Mouse (Mus musculus): ENCODE data around the gene Mrpl49.

Mrpl49 gene

DNA sequence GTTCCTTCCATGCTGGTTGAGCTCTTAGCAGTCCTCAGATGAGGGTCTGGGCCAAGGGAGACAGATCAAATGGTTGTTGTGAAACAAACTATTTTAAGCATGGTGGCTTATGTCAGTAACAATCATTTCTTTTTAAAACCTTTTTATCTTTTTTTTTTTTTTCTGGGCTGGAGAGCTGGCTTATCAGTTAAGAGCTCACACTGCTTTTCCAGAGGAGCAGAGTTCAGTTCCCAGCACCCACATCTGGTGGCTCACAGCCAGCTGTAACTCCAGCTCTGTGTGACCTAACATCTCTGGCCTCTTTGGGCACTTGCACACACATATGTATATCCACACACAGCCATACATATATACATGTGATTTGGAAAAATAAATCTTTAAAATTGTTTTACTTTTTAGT is 19.9 kb downstream of the Mrpl49 start:
- DNase-seq (ENCODE audit: low spot score in 2 of 2), result no peak

DNA sequence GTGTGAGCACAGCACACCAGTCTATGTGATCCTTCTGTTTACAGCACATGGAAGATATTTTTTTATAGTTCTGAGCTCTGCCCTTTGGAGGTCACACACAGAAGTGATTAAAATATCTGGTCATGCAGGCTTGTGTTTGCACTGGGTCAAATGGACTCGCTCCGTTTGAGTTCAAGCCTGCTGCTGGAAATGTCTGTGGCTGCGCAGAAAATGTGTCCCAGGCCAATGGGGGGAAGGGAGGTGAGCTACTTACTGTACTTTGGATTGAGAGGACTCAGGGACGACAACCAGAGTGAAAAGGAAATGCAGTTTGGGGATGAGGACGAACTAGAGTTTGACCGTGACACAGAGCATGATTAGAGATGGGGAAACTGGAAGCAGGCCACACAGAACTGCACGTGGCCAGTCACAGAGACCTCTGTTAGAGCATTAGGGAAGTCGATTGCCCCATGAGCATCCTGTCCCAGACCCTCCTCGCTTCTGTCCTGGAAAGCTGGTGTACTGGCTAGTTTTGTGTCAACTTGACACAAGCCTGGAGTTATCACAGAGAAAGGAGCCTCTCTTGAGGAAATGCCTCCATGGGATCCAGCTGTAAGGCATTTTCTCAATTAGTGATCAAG is 21.5 kb downstream of the Mrpl49 start:
- DNase-seq (ENCODE audit: low spot score in 2 of 2), result no peak

DNA sequence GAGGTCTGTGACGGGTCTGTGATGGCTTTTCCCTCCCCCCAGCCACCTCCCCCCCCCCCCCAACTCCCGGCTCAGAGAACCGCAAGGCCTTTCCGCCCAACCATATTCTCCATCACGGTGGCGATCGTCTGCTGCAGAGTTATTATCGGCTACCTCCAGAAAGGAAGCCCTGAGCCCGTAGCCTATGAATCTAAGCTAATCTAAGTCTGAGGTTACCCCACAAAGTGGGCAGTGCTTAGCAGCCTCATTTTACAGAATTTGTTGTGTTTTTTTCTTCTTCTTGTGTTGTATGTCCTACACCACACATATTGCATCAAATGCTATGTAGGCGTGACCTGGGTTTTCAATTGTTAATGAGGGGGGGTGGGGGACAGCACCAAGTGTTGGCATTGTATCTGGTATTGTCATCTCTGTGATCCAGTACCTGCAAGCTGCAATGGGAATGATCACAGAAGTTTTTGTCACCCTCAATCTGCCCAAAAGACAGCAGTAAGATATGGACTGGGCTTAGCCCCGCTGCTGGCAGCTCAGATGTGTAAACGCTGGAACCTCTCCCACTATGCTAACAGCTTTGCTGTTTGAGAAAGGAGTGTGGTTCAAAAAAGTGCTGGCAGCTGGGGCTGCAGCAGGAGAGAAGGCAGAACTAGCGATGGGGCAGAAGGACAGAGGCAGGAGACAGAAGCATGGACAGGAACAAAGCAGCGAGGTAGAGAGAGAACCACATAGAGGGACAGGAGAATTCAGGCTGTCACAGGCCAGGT is 26.9 kb downstream of the Mrpl49 start:
- DNase-seq (ENCODE audit: low spot score in 2 of 2), result no peak

DNA sequence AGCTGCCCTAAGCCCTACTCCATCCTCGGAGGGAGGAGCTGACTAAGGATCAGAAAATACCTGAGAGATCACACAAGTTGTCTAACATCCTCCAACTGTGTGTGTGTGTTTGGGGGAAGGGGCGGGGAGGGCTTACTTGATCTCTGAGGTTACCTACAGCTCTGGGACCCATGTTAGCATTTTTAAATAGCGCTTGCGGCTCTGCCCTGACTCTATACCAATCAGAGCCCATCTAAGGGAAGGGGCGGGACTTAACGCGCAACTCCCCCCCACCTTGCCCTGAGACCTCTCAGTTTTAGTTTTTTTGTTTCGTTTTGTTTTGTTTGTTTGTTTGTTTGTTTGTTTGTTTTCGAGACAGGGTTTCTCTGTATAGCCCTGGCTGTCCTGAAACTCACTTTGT is 28.2 kb downstream of the Mrpl49 start:
- DNase-seq (ENCODE audit: low spot score in 2 of 2), result no peak

DNA sequence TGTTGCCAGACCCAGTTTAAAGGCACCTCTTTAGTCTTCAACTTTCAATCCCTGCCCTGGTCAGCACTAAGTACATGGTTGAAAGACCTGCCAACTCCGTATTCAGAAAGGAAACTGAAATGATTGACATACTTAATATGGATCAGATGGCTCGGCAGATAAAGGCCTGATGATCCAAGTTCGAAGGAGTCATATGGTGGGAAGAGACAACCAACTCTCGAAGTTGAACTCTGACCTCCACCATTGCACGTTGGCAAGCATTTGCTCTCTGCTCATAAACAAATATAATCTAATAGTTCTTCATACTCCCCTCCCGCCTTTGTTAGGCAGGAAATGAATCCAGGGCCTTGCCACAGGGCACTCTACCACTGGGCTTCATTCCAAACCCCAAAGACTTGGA is 28.6 kb downstream of the Mrpl49 start:
- no peak for DNase-seq (ENCODE audit: low spot score in 2 of 2)

DNA sequence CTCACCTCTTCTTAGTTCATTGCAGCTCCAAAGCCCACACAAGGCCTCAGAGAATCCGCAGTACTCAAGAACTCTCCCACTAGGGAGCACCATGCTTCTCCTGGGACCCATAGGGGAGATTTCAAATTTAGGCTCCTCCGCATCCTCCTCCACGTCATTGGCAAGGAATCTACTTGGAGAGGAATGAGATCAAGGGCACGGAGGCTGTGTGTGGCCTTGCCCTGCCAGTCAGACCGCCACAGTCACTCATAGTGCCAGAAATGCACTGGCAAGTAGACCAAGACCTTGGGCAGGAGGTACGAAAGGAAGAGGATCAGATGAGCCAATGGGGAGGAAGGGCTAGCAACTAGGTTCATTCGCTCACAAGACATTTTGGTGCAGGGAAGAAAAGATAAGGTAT is 33.7 kb downstream of the Mrpl49 start:
- no peak for DNase-seq (ENCODE audit: low spot score in 2 of 2)

DNA sequence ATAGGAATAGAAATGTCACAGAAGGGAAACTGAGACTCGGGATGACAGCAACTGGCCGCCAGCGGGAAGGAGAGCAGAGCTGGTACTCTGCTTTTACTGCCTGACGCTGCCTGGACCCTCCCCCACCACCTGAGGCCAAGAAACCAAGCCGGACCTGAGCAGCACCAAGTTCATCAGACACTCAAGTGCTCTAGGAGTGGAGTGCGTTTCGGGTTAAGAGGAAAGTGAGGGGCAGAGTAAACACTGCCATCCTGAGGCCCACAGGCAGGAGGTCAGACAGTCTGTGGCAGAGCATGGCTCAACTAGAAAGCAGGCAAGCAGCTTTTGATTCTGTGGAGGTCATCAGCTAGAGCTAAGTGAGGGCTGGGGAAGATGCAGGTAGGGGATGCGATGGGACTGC is 34.5 kb downstream of the Mrpl49 start:
- DNase-seq (ENCODE audit: low spot score in 2 of 2), result no peak

DNA sequence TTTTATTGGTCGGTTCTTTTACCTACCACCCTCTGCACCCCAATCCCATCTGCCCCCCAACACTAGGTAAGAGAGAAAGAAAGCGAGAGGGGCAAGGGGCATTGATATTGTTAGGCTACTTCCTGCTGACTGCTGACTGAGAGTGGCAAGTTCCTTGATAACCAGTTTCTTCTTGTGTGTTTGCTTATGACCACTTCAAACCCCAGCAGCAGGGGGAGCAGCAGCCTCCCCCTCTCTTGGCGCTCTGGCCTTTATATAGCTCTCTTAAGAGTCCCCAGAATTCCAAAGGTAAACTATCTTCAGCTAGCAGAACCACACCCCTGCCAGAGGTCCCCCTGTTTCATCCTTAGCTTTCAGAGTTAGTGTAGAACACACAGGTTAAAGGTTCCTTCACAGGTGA is 37.3 kb downstream of the Mrpl49 start:
- DNase-seq (ENCODE audit: low spot score in 2 of 2), result no peak

DNA sequence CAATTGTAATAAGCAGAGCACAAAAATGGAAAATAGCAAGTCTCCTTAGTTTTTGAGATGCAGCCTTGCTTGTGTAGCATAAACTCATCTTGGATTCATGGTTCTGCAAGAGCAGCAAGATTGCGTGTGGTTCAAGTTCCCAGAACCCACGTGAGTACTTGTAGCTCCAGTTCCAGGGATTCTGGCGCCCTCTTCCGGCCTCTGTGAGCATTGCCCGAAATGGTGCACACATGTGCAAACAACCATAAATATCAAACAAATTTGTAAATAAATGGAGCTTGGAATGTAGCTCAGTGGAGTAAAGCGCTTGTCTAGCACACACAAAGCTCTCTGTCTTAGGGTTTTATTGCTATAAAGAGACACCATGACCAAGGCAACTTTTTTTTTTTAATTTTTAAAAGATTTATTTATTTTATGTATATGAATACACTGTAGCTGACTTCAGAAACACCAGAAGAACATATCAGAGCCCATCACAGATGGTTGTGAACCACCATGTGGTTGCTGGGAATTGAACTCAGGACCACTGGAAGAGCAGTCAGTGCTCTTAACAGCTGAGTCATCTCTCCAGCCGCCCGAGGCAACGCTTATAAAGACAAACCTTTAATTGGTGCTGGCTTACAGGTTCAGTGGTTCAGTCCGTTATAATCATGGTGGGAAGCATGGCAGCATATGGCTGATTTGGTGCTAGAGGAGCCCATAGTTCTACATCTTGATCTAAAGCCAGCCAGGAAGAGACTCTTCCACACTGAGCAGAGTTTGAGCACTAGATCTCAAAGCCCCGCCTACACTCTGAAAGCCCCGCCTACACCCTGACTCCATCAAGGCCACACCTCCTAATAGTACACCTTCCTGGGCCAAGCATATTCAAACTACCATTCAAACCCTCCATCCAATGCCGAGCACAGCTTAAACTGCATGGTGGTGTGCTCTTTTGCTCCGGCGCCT is 39.2 kb downstream of the Mrpl49 start:
- DNase-seq (ENCODE audit: low spot score in 2 of 2), result peak; percentile 75 to 88

DNA sequence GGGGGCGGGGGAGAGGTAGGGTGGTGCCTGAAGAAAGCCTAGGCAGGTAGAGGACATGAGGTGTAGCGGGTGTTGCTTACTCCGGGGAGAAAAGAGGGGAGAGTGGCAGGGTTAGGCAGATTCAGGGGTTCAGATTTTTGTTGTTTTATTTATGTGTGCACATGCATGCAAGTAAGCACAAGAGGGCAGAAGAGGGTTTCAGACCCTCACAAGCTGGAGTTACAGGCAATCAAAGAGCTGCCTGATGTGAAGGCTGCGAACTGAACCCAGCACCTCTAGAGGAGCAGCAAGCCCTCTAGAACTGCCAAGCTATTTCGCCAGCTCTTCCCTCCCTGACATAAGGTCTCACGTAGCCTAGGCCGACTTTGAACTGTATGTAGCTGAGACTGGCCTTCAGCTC is 41.1 kb downstream of the Mrpl49 start:
- no peak for DNase-seq (ENCODE audit: low spot score in 2 of 2)

DNA sequence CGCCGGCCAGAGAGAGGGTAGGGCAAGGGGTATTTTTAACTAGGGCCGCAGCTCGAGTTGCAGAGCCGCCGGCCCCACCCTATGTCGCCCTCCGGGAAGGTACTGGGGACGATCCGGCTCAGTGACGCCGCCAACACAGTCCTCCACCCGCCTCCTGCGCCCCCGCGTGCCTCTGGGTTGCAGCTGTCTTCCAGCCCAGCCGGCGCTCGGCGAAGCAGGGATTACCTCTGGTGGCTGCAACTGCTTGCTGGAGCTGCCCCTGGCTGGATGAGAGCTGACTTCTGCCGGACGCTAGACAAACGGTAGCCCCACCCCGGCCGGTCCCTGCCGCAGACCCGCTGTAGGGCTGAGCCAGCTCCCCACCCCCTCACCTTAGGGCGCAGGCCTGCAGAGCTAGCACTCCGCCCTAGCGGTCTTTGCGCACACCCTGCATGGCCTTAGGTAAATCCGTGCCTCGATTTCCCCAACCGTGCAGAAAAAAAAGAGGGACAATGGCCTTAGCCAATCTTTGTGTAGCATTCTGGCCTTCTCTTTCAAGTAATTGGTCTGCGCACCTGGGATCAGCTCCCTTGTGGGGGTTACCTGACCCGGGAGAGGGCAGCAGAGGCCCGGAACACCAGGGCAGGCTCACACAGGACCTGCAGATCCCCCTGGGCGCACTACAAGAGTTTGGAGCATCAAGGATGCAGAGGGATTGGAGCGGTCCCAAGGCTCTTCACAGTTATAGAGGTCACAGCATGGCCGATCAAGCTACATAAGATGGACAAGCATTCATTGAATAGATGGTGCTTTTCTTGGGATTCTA is 41.9 kb downstream of the Mrpl49 start, which contains the start of gene Capn1:
Capn1 (minus strand) TSS at position 387 of the 805 bp plus-strand sequence.
- DNase-seq (ENCODE audit: low spot score in 2 of 2), result peak; percentile 79 to 83

DNA sequence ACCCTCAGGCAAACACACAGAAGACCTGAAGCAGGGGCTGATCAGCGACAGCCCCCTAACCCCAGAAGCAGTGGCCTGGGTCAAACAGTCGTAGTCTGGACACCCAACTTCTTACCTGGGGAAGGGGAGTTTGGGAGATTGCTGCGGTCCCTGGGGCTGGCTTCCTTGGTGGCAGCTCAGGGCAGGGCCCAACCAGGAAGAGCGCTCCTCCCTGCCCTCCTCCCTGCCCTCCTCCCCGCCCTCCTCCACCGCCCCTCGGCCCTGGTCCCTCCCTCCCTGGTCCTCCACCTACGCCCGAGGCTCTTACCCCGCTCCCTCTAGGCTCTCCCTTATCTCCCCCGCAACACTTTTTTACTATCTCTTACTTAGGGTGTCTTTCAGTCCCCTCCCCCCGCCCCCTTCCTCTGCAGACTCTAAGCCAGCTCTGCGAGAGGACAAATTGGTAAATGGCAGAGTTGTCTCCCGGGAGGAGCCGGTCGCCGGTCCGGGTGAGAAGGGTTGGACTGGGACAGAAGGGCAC is 42.5 kb downstream of the Mrpl49 start:
- DNase-seq (ENCODE audit: low spot score in 2 of 2), result peak; percentile 31 to 56

DNA sequence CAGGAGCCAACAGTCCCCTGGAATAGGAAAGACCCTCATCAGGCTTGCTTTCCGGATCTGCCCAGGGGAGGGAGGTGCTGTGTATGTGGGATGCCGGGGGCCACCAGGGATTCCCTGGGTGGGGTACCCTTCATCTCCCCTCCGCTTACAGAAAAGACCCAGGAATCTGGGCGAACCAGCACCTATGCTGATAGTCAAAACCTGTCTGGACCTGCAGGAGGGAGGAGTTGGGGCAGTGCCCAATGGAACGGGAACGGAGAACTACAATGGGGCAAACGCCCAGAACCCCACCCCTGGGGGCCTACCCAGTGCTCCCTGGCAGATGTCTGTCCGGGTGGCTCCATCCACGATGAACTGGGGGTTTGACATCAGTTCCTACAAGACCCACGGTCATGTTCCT is 43.9 kb downstream of the Mrpl49 start:
- no peak for DNase-seq (ENCODE audit: low spot score in 2 of 2)

DNA sequence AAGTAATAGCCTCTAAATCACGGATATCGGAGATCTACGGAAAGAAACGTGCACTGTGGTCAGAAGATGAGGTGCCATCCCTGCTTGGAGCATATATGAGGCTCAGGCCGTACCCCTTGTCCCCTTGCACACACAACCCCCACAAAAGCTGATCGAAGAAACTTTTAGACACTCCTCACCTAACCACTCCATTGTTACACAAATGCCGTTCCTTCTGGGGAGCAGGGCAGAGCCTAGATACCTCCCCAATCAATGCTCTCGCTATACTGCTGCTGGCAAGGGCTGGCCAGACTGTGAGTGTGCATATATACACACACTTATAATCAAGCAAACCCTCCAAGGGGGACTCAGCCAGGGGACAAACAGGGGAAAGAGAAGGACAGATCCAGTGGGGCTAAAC is 48.4 kb downstream of the Mrpl49 start:
- DNase-seq (ENCODE audit: low spot score in 2 of 2), result no peak

DNA sequence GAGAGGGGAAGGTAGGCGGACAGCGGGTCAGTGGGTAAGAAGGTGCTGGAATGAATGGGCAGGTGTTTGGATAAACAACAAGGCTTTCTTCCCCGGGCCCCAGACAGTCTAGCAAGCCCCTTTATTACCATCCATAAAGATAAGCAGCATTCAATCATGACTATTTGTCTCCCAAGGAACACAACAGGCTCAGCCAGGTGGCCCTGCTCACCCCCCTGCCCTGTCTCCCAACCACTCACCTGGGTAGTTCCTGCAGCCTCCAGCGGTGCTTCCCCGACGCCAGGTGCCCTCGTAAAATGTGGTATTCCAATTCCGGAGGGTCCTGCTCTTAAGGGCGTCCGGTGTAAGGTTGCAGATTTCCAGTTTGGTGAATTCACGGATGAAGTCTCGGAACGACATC is 50.6 kb downstream of the Mrpl49 start:
- DNase-seq (ENCODE audit: low spot score in 2 of 2), result no peak

DNA sequence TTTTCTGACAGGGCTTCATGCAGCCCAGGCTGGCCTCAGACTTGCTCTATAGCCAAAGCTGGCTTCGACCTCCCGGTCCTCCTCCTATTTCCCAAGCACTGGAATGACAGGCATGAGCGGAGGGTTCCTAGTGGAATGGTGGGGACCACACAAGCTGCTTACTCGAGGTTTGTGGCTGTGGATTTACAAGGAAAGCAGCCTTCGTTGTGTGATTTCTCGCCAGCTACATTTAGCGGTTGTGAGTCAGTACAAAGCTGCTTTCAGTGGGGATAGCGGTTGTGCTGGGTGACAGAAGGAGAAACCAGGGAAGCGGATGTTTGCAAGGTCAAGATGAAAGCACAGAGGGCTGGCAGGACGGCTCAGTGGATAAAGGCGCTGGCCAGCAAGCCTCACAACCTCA is 52.0 kb downstream of the Mrpl49 start:
- DNase-seq (ENCODE audit: low spot score in 2 of 2), result no peak

All from thymus, postnatal 10 days (tissue).